Mouse (Mus musculus) R1 (cell line): ENCODE data around the gene Klhl35.
"Not testable (repeated sequence)": the region's sequence is repeated elsewhere in the genome, so short reads cannot be mapped to it uniquely, and the experiment has no call there.

Source experiments
- DNase-seq: peaks from one replicate; pipeline ENCODE4 v3.0.0-alpha.2; 2018; ENCODE audit warnings: low read depth, low spot score

Gene Klhl35

GRCm38 (mm10) chr7:99499128-99499527, 33.3 kb downstream of the Klhl35 start:
- no peak for DNase-seq

- peak; percentile 68 for DNase-seq
These were observed 34.4 kb downstream of the Klhl35 start for GRCm38 (mm10) chr7:99500201-99500600.

- no peak for DNase-seq
These were observed 34.9 kb downstream of the Klhl35 start for GRCm38 (mm10) chr7:99500655-99501054.

DNA sequence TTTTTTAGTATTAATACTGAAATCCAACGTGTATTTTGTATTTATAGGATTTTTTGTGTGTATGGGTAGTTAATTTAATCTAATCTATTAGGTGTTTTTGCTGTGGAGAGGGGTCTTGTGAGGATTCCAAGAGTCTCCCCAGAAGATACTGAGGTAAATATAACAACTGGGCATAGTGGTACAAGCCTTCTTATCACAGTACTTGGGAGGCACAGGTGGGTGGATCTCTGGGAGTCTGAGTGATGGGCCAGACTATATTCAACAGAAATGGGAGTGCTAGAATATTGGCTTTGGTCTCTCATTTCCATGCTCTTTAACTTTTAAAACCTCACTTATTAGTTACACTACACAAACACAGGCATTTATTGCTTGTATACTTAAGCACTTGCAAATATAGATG, 35.3 kb downstream of the Klhl35 start:
- DNase-seq: no peak

- DNase-seq: no peak
These were observed 38.8 kb downstream of the Klhl35 start for GRCm38 (mm10) chr7:99504556-99504955.

- not testable (repeated sequence) for DNase-seq
These were observed 42.4 kb downstream of the Klhl35 start for GRCm38 (mm10) chr7:99508187-99508586.

- DNase-seq: peak; percentile 54
These were observed 44.3 kb downstream of the Klhl35 start for GRCm38 (mm10) chr7:99510087-99510501.

DNA sequence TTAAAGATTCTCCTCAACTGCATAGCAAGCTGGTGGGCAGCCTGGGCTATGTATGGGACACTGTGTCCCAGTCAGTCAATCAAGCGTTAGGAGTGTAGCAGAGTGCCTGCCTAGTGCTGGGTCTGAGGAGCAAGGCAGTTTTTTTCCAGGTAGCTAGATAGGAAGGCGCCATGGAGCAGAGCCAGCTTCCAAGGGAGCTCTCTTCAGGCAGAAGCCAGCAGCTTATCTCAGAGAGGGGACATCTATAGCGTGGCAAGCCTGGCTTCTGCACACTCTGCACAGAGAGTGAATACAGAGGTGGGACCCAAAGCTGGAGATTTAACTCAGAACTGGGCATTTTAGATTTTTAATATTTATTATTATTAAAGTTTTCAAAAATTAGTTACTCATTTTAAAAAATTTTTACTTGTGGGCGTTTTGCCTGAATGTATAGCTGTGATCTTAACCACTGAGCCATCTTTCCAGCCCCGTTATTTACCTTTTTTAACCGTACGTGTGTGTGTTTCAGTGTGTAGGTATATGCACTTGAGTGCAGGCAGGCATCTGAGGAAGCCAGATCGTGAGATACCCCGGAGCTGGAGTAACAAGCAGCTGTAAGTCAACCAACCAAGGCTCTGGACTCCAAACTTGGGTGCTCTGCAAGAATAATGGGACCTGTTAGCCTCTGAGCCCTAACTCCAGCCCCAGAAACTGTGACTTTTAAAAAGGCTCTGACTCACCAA, 50.4 kb downstream of the Klhl35 start:
- DNase-seq: no peak

GRCm38 (mm10) chr7:99516814-99517157, 51.0 kb downstream of the Klhl35 start:
- no peak for DNase-seq

DNA sequence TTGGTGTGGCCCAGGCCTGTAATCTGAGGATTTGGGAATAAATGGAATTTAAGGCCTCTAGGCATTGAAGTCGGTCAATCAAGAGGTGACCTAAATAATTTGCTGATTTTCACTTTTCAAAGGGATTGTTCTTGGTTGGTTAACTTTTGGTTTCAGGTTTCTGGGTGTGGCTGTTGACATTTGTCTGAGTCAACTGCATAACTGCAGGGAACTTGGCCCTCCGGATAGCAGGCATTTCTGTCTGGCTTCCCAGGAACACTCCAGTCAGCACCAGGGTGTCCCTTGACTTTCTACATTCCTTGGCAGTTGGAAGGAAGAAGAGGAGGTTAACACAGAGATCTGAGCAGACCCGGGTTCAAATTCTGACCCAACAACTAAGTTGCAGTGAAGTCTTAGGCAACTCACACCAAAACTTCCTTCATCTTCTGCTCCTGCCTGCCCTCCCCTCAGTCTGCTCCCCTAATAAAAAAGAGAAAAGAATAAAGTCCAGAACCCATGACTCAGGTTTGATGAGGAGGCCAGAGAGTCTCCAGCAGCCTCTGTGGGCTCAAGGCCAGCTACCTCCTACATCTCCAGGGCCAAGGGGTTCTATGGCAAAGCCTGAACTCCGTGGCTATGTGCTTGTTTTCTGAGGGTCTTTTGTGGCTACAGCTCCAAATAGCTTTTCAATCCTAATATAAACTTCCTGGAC, 53.3 kb downstream of the Klhl35 start:
- DNase-seq: peak; percentile 88

DNA sequence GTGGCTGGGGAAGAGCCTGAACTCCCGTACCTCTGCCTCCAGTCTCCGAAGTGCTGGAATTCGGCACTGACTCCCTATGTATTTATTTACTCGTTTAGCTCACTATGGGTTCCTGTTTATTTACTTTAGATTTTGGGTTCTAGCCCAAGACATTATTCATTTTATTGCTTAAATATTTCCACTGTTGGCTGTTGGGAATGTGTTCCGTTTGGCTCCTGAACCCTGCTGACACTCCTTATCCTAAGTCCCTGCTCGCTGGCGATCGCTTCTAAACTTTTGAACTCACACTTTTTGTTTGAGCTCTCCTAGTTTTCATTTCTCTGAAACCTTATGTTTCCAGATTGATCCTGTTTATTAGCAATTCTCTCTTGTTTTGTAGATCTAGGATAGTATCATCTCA, 57.3 kb downstream of the Klhl35 start:
- DNase-seq: no peak
